ENCODE assay signal across 28 mouse cellular contexts in genomic region chr10:66857330-66857729, GRCm38 (mm10).
DNase-seq lines count a peak whose midpoint lies in the region; ATAC-seq and TF ChIP-seq lines count a peak whose summit lies in the region.
"Had no signal": no experiment of that assay in that cellular context is flagged by ENCODE, and none has a peak within 500 bp of the region (broad histone marks: within the 10 kb centered on the region; RNA-seq: fewer than 3 reads in every experiment).

No protein-coding gene starts in this region.

- no peaks in the 10 kb centered on the region for H3K27me3 ChIP-seq in CH12.LX (replicated peaks)
- H3K27me3 ChIP-seq in splenic B cell, adult 2 months (ENCODE audit: control insufficient read depth, insufficient read depth, low read length, poor library complexity, severe bottlenecking): no peaks in the 10 kb centered on the region; the same call in 1 of the 2 replicates
- H3K27me3 ChIP-seq in heart, embryonic 10.5 days (ENCODE audit: insufficient read depth, poor library complexity, severe bottlenecking): no peaks in the 10 kb centered on the region
- no peaks in the 10 kb centered on the region for H3K27me3 ChIP-seq in forebrain, embryonic 13.5 days
- H3K27me3 ChIP-seq: forebrain, embryonic 12.5 days; heart, embryonic 13.5 days had no signal

- no peak for TF ChIP-seq CTCF in CH12.LX (conservative IDR thresholded peaks at IDR 0.05 in 1 of 2, IDR thresholded peaks at IDR 0.05 in 1 of 2; ENCODE audit: low read depth in 2 of 2, low read length in 2 of 2)

- in situ Hi-C loops in CH12.LX (cut with MboI; ENCODE audit: low pct_ligation_motif_present, low pct_unique_long_range_greater_than_20kb, low sequenced_read_pairs): no loop called here

- peak overlapping the region; percentile 32 for H3K27ac ChIP-seq in CH12.LX (ENCODE audit: insufficient read depth, low read depth)
- peak overlapping the region; percentile 21; the same call in 1 of the 2 replicates for H3K27ac ChIP-seq in macrophage
- H3K27ac ChIP-seq in heart, embryonic 10.5 days: no peak overlapping the region
- no peak overlapping the region for H3K27ac ChIP-seq in forebrain, embryonic 13.5 days
- H3K27ac ChIP-seq: embryonic facial prominence, embryonic 10.5 days; embryonic facial prominence, embryonic 13.5 days; forebrain, embryonic 12.5 days; heart, embryonic 13.5 days; hindbrain, embryonic 14.5 days; hindbrain, postnatal 0 days had no signal

- DNase-seq in A20 (ENCODE audit: low read depth, low spot score): peak; percentile 88
- DNase-seq in CH12.LX (ENCODE audit: extremely low read depth): peak; percentile 87
- peak; percentile 60 for DNase-seq in splenic B cell, adult 2 months (ENCODE audit: low read depth, low spot score)
- no peak for DNase-seq in right cerebral cortex, postnatal 25 days
- no peak for DNase-seq in heart, embryonic 10.5 days (ENCODE audit: low spot score)
- DNase-seq: adrenal gland, adult 2 months; adrenal gland, postnatal 14 days; cerebellum, adult 11 months; cerebellum, adult 2 months; cerebellum, adult 9-11 months; cerebellum, postnatal 25 days; embryo, embryonic 11 days; gastrocnemius, postnatal 10 days; gastrocnemius, postnatal 36 days; heart, adult 18-20 months; heart, postnatal 14 days; heart, postnatal 4 days had no signal

- no peak overlapping the region for H3K9ac ChIP-seq in CH12.LX (ENCODE audit: insufficient read depth, low read depth)
- no peak overlapping the region for H3K9ac ChIP-seq in forebrain, embryonic 13.5 days
- H3K9ac ChIP-seq: embryonic facial prominence, embryonic 13.5 days; forebrain, embryonic 12.5 days; heart, embryonic 13.5 days; hindbrain, embryonic 14.5 days had no signal

- peaks cover 4 to 40% of the 10 kb centered on the region in 2 experiments; a peak in 3 of 4 replicates for H3K4me1 ChIP-seq in CH12.LX (ENCODE audit: control insufficient read depth in 1 of 2, insufficient read depth in 2 of 2)
- no peaks in the 10 kb centered on the region for H3K4me1 ChIP-seq in heart, embryonic 10.5 days
- H3K4me1 ChIP-seq in forebrain, embryonic 13.5 days: peaks cover 5% of the 10 kb centered on the region; the same call in 1 of the 2 replicates
- H3K4me1 ChIP-seq: forebrain, embryonic 12.5 days; heart, embryonic 13.5 days had no signal

- TF ChIP-seq RAD21 in CH12.LX (IDR thresholded peaks at IDR 0.05; ENCODE audit: low read depth, low read length): no peak; the same call in 1 of the 2 replicates

- no peak overlapping the region for H3K4me2 ChIP-seq in CH12.LX (ENCODE audit: insufficient read depth, low read depth, poor library complexity, severe bottlenecking)
- no peak overlapping the region for H3K4me2 ChIP-seq in forebrain, embryonic 13.5 days
- H3K4me2 ChIP-seq: embryonic facial prominence, embryonic 13.5 days; forebrain, embryonic 12.5 days; heart, embryonic 13.5 days; hindbrain, embryonic 14.5 days had no signal

- H3K4me3 ChIP-seq in CH12.LX (replicated peaks in 1 of 3; ENCODE audit: low read depth in 2 of 3, low read length in 2 of 3, poor library complexity in 1 of 3) (no peak overlapping the region), macrophage (ENCODE audit: inconsistent target) (no peak overlapping the region)
- H3K4me3 ChIP-seq in heart, embryonic 10.5 days: no peak overlapping the region
- H3K4me3 ChIP-seq in forebrain, embryonic 13.5 days: no peak overlapping the region
- H3K4me3 ChIP-seq: embryonic facial prominence, embryonic 10.5 days; embryonic facial prominence, embryonic 13.5 days; erythroblast, embryonic 14.5 days; forebrain, embryonic 12.5 days; heart, embryonic 13.5 days had no signal

- peaks cover 11% of the 10 kb centered on the region for H3K9me3 ChIP-seq in CH12.LX (replicated peaks; ENCODE audit: low read length)
- no peaks in the 10 kb centered on the region for H3K9me3 ChIP-seq in heart, embryonic 10.5 days
- H3K9me3 ChIP-seq in forebrain, embryonic 13.5 days (replicated peaks): no peaks in the 10 kb centered on the region
- H3K9me3 ChIP-seq: embryonic facial prominence, embryonic 10.5 days; embryonic facial prominence, embryonic 13.5 days; forebrain, embryonic 12.5 days; heart, embryonic 13.5 days had no signal

- dilution Hi-C loops in CH12.LX (cut with MboI; ENCODE audit: extremely low pct_ligation_motif_present, extremely low pct_unique_long_range_greater_than_20kb, low sequenced_read_pairs): no loop called here

- H3K79me2 ChIP-seq in CH12.LX (replicated peaks; ENCODE audit: control insufficient read depth, extremely low read depth, insufficient read depth, poor library complexity, severe bottlenecking) (no peaks in the 10 kb centered on the region), macrophage (ENCODE audit: inconsistent target) (no peaks in the 10 kb centered on the region)

- no peak for TF ChIP-seq POLR2A in CH12.LX (IDR thresholded peaks at IDR 0.05; ENCODE audit: low read depth, low read length)

- peak; percentile 97 for TF ChIP-seq EP300 in CH12.LX (IDR thresholded peaks at IDR 0.05; ENCODE audit: low read length)

- ATAC-seq in forebrain, embryonic 13.5 days: no peak
- ATAC-seq: forebrain, embryonic 16.5 days; hindbrain, postnatal 0 days; inflammation-experienced regulatory T-cells, adult 6 months had no signal

- 67% methylated on average over 7 of the region's 7 CpGs for WGBS in macrophage (ENCODE audit: missing documents)
- WGBS in heart, embryonic 10.5 days: 84% methylated on average over 7 of the region's 7 CpGs
- WGBS in forebrain, embryonic 13.5 days: 85% methylated on average over 7 of the region's 7 CpGs

- H3K36me3 ChIP-seq in CH12.LX (replicated peaks in 1 of 2; ENCODE audit: control insufficient read depth in 1 of 2, insufficient read depth in 1 of 2, low read length in 1 of 2) (no peaks in the 10 kb centered on the region), macrophage (ENCODE audit: inconsistent target) (no peaks in the 10 kb centered on the region)
- no peaks in the 10 kb centered on the region for H3K36me3 ChIP-seq in splenic B cell, adult 2 months (ENCODE audit: control insufficient read depth, insufficient read depth, low read length, poor library complexity, severe bottlenecking)
- no peaks in the 10 kb centered on the region for H3K36me3 ChIP-seq in heart, embryonic 10.5 days
- H3K36me3 ChIP-seq in forebrain, embryonic 13.5 days (ENCODE audit: poor library complexity, severe bottlenecking): no peaks in the 10 kb centered on the region
- H3K36me3 ChIP-seq: embryonic facial prominence, embryonic 10.5 days; embryonic facial prominence, embryonic 13.5 days; forebrain, embryonic 12.5 days; heart, embryonic 13.5 days had no signal

TF ChIP-seq in CH12.LX, 34 proteins besides CTCF, POLR2A, EP300 and RAD21 (continues in another document):
- peak; percentile 88 for TF ChIP-seq CHD2 (IDR thresholded peaks at IDR 0.05; ENCODE audit: low read length)
- peak; percentile 76; the same call in 1 of the 2 replicates for TF ChIP-seq MAZ (IDR thresholded peaks at IDR 0.05; ENCODE audit: low read depth, low read length)
- peak; percentile 74 for TF ChIP-seq JUN (IDR thresholded peaks at IDR 0.05; ENCODE audit: insufficient read depth, low read depth, low read length)
- TF ChIP-seq ZKSCAN1 (IDR thresholded peaks at IDR 0.05; ENCODE audit: borderline replicate concordance, low read depth, low read length): no peak
- no peak for TF ChIP-seq TBP (conservative IDR thresholded peaks at IDR 0.05; ENCODE audit: low read depth, low read length)
- no peak for TF ChIP-seq E2F4 (IDR thresholded peaks at IDR 0.05; ENCODE audit: insufficient replicate concordance, low read depth, low read length)
- TF ChIP-seq KAT2A (IDR thresholded peaks at IDR 0.05; ENCODE audit: insufficient replicate concordance, low read length): no peak
- TF ChIP-seq ZNF384 (IDR thresholded peaks at IDR 0.05; ENCODE audit: low read depth, low read length): no peak
- TF ChIP-seq TCF12 (IDR thresholded peaks at IDR 0.05; ENCODE audit: low read depth, low read length): peak; percentile 87
- 0 out of 2 replicates have a peak, but pooled peaks have one; percentile 49 for TF ChIP-seq SIN3A (IDR thresholded peaks at IDR 0.05; ENCODE audit: low read length)
- TF ChIP-seq NRF1 (IDR thresholded peaks at IDR 0.05; ENCODE audit: low read depth, low read length): no peak
- no peak for TF ChIP-seq NELFE (IDR thresholded peaks at IDR 0.05; ENCODE audit: low read depth, low read length)
- TF ChIP-seq MAFK (IDR thresholded peaks at IDR 0.05; ENCODE audit: insufficient replicate concordance, low read length): 0 out of 2 replicates have a peak, but pooled peaks have one; percentile 32
- no peak for TF ChIP-seq USF1 (IDR thresholded peaks at IDR 0.05; ENCODE audit: low read depth, low read length)
- TF ChIP-seq POLR2AphosphoS2 (IDR thresholded peaks at IDR 0.05; ENCODE audit: low read depth, low read length): no peak
- peak; percentile 87; the same call in 1 of the 2 replicates for TF ChIP-seq MEF2A (IDR thresholded peaks at IDR 0.05; ENCODE audit: borderline replicate concordance, low read depth, low read length)
- TF ChIP-seq RCOR1 (conservative IDR thresholded peaks at IDR 0.05; ENCODE audit: low read depth, low read length): peak; percentile 84
- TF ChIP-seq USF2 (conservative IDR thresholded peaks at IDR 0.05; ENCODE audit: low read depth, low read length): no peak
- no peak for TF ChIP-seq SMC3 (IDR thresholded peaks at IDR 0.05; ENCODE audit: low read depth, low read length)
- TF ChIP-seq MAX (IDR thresholded peaks at IDR 0.05; ENCODE audit: low read length): peak; percentile 74; the same call in 1 of the 2 replicates
- TF ChIP-seq ZC3H11A (IDR thresholded peaks at IDR 0.05; ENCODE audit: low read depth, low read length): no peak
- TF ChIP-seq ETS1 (conservative IDR thresholded peaks at IDR 0.05; ENCODE audit: low read depth, low read length): peak; percentile 78
- no peak for TF ChIP-seq ZMIZ1 (IDR thresholded peaks at IDR 0.05; ENCODE audit: low read depth, low read length)
- no peak for TF ChIP-seq CHD1 (IDR thresholded peaks at IDR 0.05; ENCODE audit: low read depth, low read length)
- TF ChIP-seq MXI1 (IDR thresholded peaks at IDR 0.05; ENCODE audit: low read depth, low read length): no peak
- TF ChIP-seq ELF1 (IDR thresholded peaks at IDR 0.05; ENCODE audit: low read depth, low read length): no peak
- TF ChIP-seq HCFC1 (IDR thresholded peaks at IDR 0.05; ENCODE audit: low read depth, low read length): no peak
- TF ChIP-seq MYC (IDR thresholded peaks at IDR 0.05; ENCODE audit: low read depth, low read length): no peak; the same call in 1 of the 2 replicates
- peak; percentile 93 for TF ChIP-seq BHLHE40 (IDR thresholded peaks at IDR 0.05; ENCODE audit: low read depth, low read length)
- no peak for TF ChIP-seq PAX5 (IDR thresholded peaks at IDR 0.05; ENCODE audit: low read length)
- TF ChIP-seq JUND (conservative IDR thresholded peaks at IDR 0.05; ENCODE audit: low read depth, low read length): 0 out of 2 replicates have a peak, but pooled peaks have one; percentile 49
- TF ChIP-seq IRF4 (IDR thresholded peaks at IDR 0.05; ENCODE audit: low read depth, low read length): peak; percentile 95

Comparison
In these comparisons a context has a peak if more than half of its experiments do, and no peak if none do; other contexts are left out.
1. DNase-seq: peak in A20 (single experiment), CH12.LX (single experiment) and splenic B cell, adult 2 months (single experiment); none in right cerebral cortex, postnatal 25 days (single experiment) and heart, embryonic 10.5 days (single experiment).
2. H3K27ac ChIP-seq: peak in CH12.LX (single experiment) and macrophage (single experiment); none in heart, embryonic 10.5 days (single experiment) and forebrain, embryonic 13.5 days (single experiment).